Mouse (Mus musculus) midbrain, postnatal 0 days (tissue): ENCODE results near the gene Agap3. TPM values are rescaled to one million over a fixed set of nuclear protein-coding genes. Genes with fewer than 3 reads are reported as not detected.
A peak's percentile ranks its signal among the peaks of the same experiment; 100 is the strongest.

ENCODE experiments used
- ATAC-seq: fragments of 200-750 bp; cut with Nextera tagmentation; 2 replicates; pipeline ENCODE4 v1.8.0; 2017; ENCODE audit warnings: moderate number of reproducible peaks, mild to moderate bottlenecking, moderate TSS enrichment, moderate library complexity; ENCODE audit not compliant: low FRiP score
- DNase-seq: peaks from one replicate; pipeline ENCODE4 v3.0.0-alpha.2; 2015; ENCODE audit warnings: low spot score
- H3K27ac ChIP-seq: fragments of 300-500 bp; sonication (generic); 2 replicates; pipeline ENCODE4 v1.5.1; 2014; ENCODE audit warnings: low read depth, mild to moderate bottlenecking, low read length, mixed read lengths
- H3K27me3 ChIP-seq: fragments of 300-500 bp; sonication (generic); 2 replicates; pipeline ENCODE4 v1.6.1; 2014; ENCODE audit warnings: low read length, control low read depth, mixed read lengths; ENCODE audit not compliant: insufficient read depth
- H3K36me3 ChIP-seq: fragments of 300-500 bp; sonication (generic); 2 replicates; pipeline ENCODE4 v1.6.1; 2014; ENCODE audit warnings: low read length, control low read depth, mixed read lengths; ENCODE audit not compliant: insufficient read depth
- H3K4me1 ChIP-seq: fragments of 300-500 bp; sonication (generic); 2 replicates; pipeline ENCODE4 v1.6.1; 2014; ENCODE audit warnings: mild to moderate bottlenecking, control low read depth, antibody characterized with exemption, low read length, mixed read lengths; ENCODE audit not compliant: insufficient read depth
- H3K4me2 ChIP-seq: fragments of 300-500 bp; sonication (generic); 2 replicates; pipeline ENCODE4 v1.6.1; 2014; ENCODE audit warnings: low read depth, mild to moderate bottlenecking, low read length, mixed read lengths; ENCODE audit not compliant: poor library complexity, severe bottlenecking
- H3K4me3 ChIP-seq: fragments of 300-500 bp; sonication (generic); 2 replicates; pipeline ENCODE4 v1.5.1; 2014; ENCODE audit warnings: low read depth, mild to moderate bottlenecking, low read length, moderate library complexity
- H3K9ac ChIP-seq: fragments of 300-500 bp; sonication (generic); replicated peaks from 2 replicates; pipeline ENCODE4 v1.6.1; 2014; ENCODE audit warnings: mild to moderate bottlenecking, low read length, moderate library complexity, mixed read lengths; ENCODE audit not compliant: poor library complexity, severe bottlenecking
- H3K9me3 ChIP-seq: fragments of 300-500 bp; sonication (generic); 2 replicates; pipeline ENCODE4 v1.6.1; 2016; ENCODE audit warnings: low read length, control low read depth
- CTCF ChIP-seq: IDR thresholded peaks from 2 replicates; pipeline ENCODE4 v1.5.1; 2016; ENCODE audit warnings: antibody characterized with exemption, mild to moderate bottlenecking
- WGBS: fragments of 180-500 bp; shearing (Covaris S2); extraction: QIAGEN DNeasy Blood & Tissue Kit; methylation state at CpG from one replicate; pipeline ENCODE4 v1.1.7; 2014; 5-methylcytosine and 5-hydroxymethylcytosine counted together
- polyA plus RNA-seq: library from polyadenylated mRNA; unstranded; fragments of >200 nt; fragmentation: Nextera tagmentation; extraction: Ambion mirVana; gene quantifications from 2 replicates; pipeline ENCODE4 v1.2.1, GENCODE M21; 2015
- total RNA-seq: library from RNA; depleted of rRNA; stranded (reverse); fragments of >200 nt; gene quantifications from 2 replicates; pipeline ENCODE4 v1.2.3, GENCODE M21; 2014

Gene Agap3
- total and polyA plus RNA-seq, 2 experiments from 2014 or later: 120 to 282 TPM

DNA sequence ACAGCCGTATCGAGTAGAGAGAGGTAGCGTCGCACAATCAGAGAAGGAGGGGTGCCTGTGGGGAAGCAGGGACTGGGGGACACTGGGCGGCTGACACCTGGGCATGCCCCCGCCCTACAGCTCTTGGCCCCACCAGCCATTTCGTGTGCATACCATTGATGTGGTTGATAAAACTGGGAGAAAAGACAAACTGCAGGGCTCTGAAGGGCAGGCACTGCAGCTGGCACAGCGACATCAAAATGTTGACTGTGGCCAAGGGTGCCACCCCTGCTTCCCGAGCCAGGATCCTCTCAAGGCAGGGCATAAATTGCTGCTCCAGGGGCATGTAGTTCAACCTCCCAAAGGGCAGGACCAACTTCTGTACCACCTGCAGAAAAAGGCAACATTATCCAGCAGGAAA lies 9.9 kb upstream of the Agap3 start:
- WGBS: 89% methylated on average over 9 of the region's 9 CpGs

DNA sequence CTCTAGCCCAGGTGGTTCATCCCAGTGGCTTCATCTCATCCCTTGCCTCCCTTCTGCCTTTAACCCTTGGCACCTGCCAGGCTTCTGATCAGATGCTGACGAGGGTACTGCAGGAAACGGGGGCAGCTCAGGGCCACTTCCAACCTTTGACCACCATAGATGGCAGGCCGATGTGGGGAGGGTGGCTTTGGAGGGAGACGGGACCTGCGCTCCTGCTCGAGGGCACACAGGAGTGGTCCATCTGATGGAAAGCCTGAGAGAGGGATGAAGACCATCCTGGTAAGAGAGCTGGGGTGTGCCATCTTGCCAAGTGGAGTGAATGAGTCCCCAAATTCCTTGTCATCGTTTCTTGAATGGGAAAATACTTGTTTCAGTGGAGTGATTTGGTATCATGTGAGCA lies 8.8 kb upstream of the Agap3 start:
- peaks cover 14% of the 10 kb centered on the region for H3K4me1 ChIP-seq
- no peak overlapping the region for H3K4me2 ChIP-seq
- H3K4me3 ChIP-seq: no peak overlapping the region
- no peak overlapping the region for H3K9ac ChIP-seq
- no peak for ATAC-seq
- no peaks in the 10 kb centered on the region for H3K9me3 ChIP-seq
- H3K27ac ChIP-seq: no peak overlapping the region
- peaks cover 32% of the 10 kb centered on the region for H3K36me3 ChIP-seq
- WGBS: 92% methylated on average over 7 of the region's 7 CpGs
- TF ChIP-seq CTCF: no peak
- H3K27me3 ChIP-seq: no peaks in the 10 kb centered on the region
- DNase-seq: no peak

More for the DNA sequence above, 9.9 kb upstream of the Agap3 start:
- peaks cover 32% of the 10 kb centered on the region for H3K36me3 ChIP-seq
- no peak overlapping the region for H3K9ac ChIP-seq
- H3K4me2 ChIP-seq: no peak overlapping the region
- no peak for ATAC-seq
- peaks cover 10% of the 10 kb centered on the region; the same call in 1 of the 2 replicates for H3K4me1 ChIP-seq
- TF ChIP-seq CTCF: no peak
- no peak for DNase-seq
- H3K9me3 ChIP-seq: no peaks in the 10 kb centered on the region
- no peak overlapping the region for H3K4me3 ChIP-seq
- H3K27ac ChIP-seq: no peak overlapping the region
- no peaks in the 10 kb centered on the region for H3K27me3 ChIP-seq

DNA sequence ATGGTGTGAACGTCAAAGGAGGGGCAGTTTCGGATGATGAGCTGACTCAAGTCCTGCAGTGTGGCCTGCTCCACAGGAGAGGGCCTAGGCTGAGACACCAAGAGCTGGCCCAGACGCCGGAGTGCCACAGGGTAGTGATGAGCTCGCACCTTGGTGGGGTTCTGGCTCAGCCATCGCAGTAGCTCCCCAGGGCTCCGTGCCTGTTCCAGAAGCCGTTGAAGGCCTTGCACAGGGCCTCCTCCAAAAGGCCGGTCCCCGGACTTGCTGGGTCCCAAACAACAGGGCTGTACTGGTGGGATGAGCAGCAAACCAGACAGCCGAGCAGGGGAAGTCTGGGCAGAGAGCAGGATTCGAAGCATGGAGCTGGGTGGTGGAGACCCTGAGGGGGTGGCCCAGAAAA lies 8.1 kb upstream of the Agap3 start:
- ATAC-seq: no peak
- WGBS: 83% methylated on average over 12 of the region's 12 CpGs
- TF ChIP-seq CTCF: no peak
- H3K27ac ChIP-seq: peak overlapping the region; percentile 95
- H3K9me3 ChIP-seq: no peaks in the 10 kb centered on the region
- peak overlapping the region; percentile 96 for H3K4me2 ChIP-seq
- peak overlapping the region; percentile 91 for H3K9ac ChIP-seq
- H3K4me3 ChIP-seq: peak overlapping the region; percentile 68; the same call in 1 of the 2 replicates
- H3K36me3 ChIP-seq: peaks cover 32% of the 10 kb centered on the region
- no peaks in the 10 kb centered on the region for H3K27me3 ChIP-seq
- no peak for DNase-seq
- peaks cover 16% of the 10 kb centered on the region for H3K4me1 ChIP-seq

DNA sequence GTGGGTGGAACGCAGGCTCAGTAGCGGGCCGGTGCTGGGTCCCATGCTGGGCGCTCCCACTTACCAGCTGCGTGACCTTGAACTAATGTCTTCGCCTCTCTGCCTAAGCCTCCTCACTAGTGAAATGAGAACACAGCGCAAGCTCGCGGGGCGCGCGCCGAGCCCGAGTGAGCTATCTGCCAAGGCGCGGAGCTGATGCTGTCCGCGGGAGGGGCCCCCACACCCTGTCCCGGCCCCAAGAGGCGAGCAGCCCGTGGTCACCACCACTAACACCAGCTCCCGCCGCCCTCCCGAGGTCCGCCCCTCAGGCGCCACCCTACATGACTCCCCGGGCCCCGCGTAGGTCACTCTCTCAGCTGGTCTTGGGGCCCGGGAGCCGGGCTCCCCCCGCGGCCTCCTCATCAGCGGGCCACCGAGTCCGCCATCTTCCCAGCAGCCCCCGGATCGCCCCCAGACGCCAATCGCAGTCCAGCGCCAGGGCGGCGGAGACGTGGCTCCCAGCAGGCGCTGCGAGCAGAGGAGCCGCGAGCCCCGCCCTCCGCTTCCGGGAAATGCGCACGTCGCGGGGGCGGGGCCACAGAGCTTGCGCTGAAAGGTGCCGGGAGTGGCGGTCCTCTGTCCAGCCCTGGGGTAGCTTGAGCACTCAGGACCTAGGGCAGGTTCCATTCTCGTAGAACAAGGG lies 7.1 kb upstream of the Agap3 start, which contains the start of gene Fastk:
Gene Fastk (minus strand): TSS at position 542 of the 682 bp plus-strand sequence.
- Histone ChIP-seq H3K9ac (peak within 1 kb of the TSS; percentile 91), H3K4me1 (peaks cover 16% of the 10 kb centered on the region), H3K4me2 (peak within 1 kb of the TSS; percentile 96), H3K27ac (peak within 1 kb of the TSS; percentile 95), H3K4me3 (peak within 1 kb of the TSS; percentile 68), H3K36me3 (peaks cover 22% of the 10 kb centered on the region), H3K9me3 (no peaks in the 10 kb centered on the region), H3K27me3 (no peaks in the 10 kb centered on the region)
- WGBS: under 1% methylated on average over 57 of the region's 60 CpGs
- TF ChIP-seq CTCF: peak; percentile 7; the same call in 1 of the 2 replicates
- peak; percentile 95 for DNase-seq
- ATAC-seq: peak; percentile 78

DNA sequence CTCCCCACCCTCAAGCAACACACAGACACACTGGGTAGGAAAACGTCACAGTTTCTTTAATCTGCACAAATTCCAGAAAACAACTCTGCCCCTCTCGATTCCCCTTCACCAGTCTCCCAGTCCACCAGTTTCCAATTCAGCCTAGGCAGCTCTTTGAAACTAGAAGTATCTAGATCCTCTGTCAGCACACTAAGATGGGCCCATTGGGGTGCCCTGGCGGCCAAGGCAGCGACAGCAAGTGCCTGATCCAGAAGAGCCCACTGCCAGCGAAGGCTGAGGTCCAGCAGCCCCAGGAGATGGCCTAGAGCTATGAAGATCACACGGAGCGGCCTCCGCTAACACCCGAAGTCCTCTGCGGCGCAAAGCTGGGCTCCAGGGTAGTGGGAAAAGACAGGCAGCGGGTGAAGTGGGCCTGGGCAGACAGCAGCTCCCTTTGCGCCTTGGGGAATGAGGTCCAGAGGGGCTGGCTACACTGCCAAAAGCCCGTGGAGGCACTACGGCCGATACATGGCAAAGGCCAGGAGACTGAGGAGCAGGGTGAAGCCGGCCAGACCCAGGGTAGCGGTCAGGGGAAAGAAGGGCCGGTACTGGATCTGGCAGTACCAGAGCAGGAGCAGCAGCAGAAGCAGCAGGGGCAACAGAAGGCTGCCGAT lies 6.4 kb upstream of the Agap3 start:
- no peak for ATAC-seq
- Histone ChIP-seq H3K36me3 (peaks cover 16% of the 10 kb centered on the region), H3K4me1 (peaks cover 16% of the 10 kb centered on the region), H3K4me3 (peak overlapping the region; percentile 68), H3K27me3 (no peaks in the 10 kb centered on the region), H3K4me2 (peak overlapping the region; percentile 96), H3K9me3 (no peaks in the 10 kb centered on the region), H3K9ac (peak overlapping the region; percentile 91), H3K27ac (peak overlapping the region; percentile 95)
- DNase-seq: no peak
- peak; percentile 39 for TF ChIP-seq CTCF
- WGBS: 51% methylated on average over 20 of the region's 20 CpGs

DNA sequence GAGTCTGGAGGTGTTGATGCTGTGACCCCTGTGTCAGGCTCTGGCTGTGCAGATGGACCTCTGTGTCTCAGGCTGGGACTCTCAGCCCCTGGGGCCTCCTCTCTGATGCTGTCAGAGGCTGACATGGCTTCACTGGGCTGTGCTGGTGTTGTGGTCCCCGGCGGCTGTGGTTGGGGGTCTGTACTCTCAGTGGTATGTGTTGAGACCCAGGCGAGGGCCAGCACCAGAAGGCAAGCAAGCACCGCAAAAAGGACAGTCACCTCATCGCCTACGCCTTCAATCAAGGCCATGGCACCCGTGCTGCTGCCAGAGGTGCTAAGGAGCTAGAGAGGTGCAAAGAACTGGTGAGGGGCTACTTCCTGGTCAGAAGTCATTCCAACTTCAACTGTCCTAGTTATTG lies 5.3 kb upstream of the Agap3 start:
- DNase-seq: no peak
- Histone ChIP-seq H3K36me3 (peaks cover 6% of the 10 kb centered on the region; the same call in 1 of the 2 replicates), H3K27me3 (no peaks in the 10 kb centered on the region), H3K9me3 (no peaks in the 10 kb centered on the region), H3K27ac (no peak overlapping the region), H3K4me3 (no peak overlapping the region), H3K4me1 (peaks cover 16% of the 10 kb centered on the region), H3K4me2 (peak overlapping the region; percentile 92; the same call in 1 of the 2 replicates), H3K9ac (no peak overlapping the region)
- no peak for TF ChIP-seq CTCF
- 91% methylated on average over 7 of the region's 7 CpGs for WGBS
- ATAC-seq: no peak
